Mouse (Mus musculus) adrenal gland, postnatal 10 days (tissue): Measurements from ENCODE around the gene Hist4h4. TPM values are rescaled to one million over a fixed set of nuclear protein-coding genes. Genes with fewer than 3 reads are reported as not detected.
"Not testable (repeated sequence)": the region's sequence is repeated elsewhere in the genome, so short reads cannot be mapped to it uniquely, and the experiment has no call there.

Experiments used
- DNase-seq: peaks from one replicate; pipeline ENCODE4 v3.0.0; 2021; ENCODE audit warnings: mixed read lengths
- total RNA-seq, 2 experiments: library from RNA; stranded (reverse); gene quantifications; 2 replicates each; pipeline ENCODE4 v1.2.3; 2021

The Hist4h4 gene
- total RNA-seq, 2 experiments from 2014 or later: 28.3 to 29.2 TPM

- no peak for DNase-seq
Measured at GRCm38 (mm10) chr6:136815381-136815780, 11.2 kb upstream of the Hist4h4 start.

DNA sequence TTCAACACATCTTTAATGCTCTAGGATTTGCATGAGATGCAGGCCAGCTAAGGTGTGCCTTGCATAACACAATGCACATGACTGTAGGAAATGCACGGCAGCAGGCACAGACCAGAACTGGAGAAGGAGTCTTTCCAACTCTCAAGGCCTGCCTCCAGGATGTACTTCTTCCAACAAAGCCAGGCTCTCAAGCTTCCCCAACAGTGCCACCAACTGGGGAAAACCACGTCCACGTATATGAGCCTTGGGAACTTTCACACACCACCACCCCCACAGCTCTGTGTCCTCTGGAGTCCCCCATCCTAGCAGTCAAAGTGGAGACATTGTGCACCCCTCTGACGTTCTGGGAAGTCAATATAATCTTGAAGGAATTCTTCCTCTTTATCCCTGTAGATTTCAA lies 8.9 kb upstream of the Hist4h4 start:
- peak; percentile 40 for DNase-seq

GRCm38 (mm10) chr6:136811196-136811595 lies 7.0 kb upstream of the Hist4h4 start:
- DNase-seq: no peak

GRCm38 (mm10) chr6:136809673-136810072 lies 5.5 kb upstream of the Hist4h4 start:
- DNase-seq: no peak

DNA sequence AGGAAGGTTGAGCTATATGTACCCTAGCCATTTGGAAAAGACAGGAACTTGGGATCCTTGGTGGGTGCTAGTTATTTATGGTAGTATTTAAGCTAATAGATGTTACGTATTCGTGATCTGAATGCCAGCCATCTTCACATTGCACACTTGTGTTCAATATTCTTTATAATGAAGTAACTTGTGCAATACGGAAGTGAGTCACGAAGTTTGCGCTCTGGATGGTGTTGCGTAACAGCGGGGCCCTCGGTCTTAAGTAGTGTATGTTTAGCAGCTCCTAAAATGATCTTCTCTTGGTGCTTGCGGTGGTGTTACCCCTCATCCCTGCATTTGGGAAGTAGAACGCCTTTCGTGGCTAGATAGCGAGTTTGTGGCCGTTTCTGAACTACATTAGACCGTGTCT lies 4.9 kb upstream of the Hist4h4 start:
- DNase-seq: peak; percentile 66

GRCm38 (mm10) chr6:136808631-136809046 lies 4.4 kb upstream of the Hist4h4 start:
- DNase-seq: peak; percentile 61

DNA sequence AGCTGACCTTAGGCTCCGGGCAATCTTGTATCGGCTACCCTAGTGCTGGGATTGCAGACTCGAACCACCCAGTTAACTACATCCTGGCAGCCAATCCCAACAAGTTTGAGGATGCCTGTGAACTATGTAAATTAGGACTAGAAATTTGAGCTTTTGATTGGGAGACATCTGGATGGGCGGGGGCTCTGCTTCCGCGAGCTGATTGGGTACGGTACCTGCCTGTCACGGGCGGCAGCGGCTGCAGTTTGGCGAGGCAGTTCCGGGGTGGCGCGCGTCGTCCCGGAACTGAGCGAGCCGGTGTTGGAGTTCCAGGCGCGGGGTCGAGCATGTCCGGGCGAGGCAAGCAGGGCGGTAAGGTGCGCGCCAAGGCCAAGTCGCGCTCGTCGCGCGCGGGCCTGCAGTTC lies 3.8 kb upstream of the Hist4h4 start, which contains the start of gene H2afj:
Gene H2afj (plus strand): TSS at position 231 of the 404 bp plus-strand sequence.
- peak; percentile 99 for DNase-seq

GRCm38 (mm10) chr6:136807395-136808013 lies 3.3 kb upstream of the Hist4h4 start:
- no peak for DNase-seq

GRCm38 (mm10) chr6:136806819-136807218 lies 2.6 kb upstream of the Hist4h4 start:
- DNase-seq: no peak

GRCm38 (mm10) chr6:136805409-136805775 lies 1.2 kb upstream of the Hist4h4 start:
- no peak for DNase-seq

DNA sequence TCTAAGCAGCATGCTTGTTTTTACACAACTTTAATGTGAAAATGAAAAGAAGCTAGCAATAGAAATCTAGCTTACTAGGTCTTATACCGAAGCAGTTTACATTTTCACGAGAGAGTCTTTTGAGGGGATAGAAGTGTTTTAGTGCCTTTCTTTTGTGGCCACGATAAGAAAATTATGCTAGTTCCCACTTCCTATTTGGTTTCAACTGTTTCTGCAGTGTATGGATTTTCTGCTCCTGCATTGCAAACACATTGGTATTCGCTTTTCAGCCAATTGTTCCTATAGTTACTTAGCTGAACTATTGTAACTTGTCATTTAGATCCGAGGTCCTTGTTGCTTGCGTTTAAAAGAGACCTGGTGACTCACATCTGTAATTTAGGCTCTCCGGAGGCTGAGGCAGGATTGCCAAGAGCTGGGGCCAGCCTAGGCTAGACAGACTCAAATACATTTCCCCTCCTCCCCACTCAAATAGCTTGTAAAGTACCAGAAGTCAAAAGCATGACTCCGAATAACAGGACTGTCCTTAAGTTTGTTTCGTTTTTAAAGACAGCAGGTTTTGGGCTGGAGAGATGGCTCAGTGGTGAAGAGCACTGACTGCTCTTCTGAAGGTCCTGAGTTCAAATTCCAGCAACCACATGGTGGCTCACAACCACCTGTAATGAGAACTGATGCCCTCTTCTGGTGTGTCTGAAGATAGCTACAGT lies 642 bp upstream of the Hist4h4 start:
- DNase-seq: no peak

DNA sequence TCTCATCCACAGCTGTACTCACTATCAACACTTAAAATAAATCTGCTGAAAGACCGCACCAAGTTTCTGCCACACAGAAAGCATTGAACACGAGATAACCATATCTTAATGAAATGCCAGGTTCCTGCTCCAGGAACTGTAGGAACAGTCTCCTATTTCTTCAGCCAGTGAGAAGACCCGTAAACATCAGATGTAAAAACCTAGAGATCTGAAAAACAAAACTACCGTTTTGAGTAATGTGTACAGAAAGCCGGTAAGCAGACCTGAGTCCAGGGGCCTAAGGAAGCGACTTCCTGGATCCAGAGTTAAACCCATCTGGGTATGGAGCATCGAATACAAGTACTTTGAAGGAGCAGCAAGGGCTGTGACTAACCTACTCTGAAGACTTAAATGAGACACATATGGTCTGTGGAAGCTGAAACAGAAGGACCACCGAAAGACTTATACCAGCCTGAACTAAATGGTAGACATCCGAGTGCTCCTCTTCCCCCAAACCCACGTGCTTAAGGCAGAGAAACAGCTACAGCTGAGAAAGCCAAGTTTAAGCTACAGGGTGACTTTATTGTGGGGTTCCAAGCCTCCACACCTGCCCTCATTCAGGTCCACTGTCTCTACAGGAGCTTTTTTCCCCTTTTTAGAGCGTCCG lies 999 bp downstream of the Hist4h4 start:
- no peak for DNase-seq

GRCm38 (mm10) chr6:136801274-136801673 lies 2.9 kb downstream of the Hist4h4 start:
- no peak for DNase-seq

GRCm38 (mm10) chr6:136800710-136801109 lies 3.5 kb downstream of the Hist4h4 start:
- DNase-seq: no peak

GRCm38 (mm10) chr6:136797874-136798693 lies 6.1 kb downstream of the Hist4h4 start:
- DNase-seq: not testable (repeated sequence)

GRCm38 (mm10) chr6:136795850-136796249 lies 8.4 kb downstream of the Hist4h4 start:
- DNase-seq: no peak

DNA sequence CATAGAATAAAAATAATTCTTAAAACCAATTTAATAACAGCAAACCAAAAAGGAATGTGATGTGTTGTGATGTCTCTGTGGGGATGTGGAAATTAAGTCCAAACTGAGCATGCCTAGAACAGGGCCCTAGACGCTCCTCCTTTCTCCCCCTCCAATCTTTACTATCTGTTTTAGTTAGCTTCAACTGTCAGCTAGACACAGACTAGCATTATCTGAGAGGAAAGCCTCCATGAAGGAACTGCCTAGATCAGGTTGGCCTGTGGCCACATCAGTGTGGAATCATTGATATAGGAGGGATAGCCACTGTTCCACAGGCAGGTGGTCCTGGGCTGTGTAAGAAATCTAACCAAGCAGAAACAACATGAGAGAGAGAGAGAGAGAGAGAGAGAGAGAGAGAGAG lies 9.1 kb downstream of the Hist4h4 start:
- DNase-seq: no peak

DNA sequence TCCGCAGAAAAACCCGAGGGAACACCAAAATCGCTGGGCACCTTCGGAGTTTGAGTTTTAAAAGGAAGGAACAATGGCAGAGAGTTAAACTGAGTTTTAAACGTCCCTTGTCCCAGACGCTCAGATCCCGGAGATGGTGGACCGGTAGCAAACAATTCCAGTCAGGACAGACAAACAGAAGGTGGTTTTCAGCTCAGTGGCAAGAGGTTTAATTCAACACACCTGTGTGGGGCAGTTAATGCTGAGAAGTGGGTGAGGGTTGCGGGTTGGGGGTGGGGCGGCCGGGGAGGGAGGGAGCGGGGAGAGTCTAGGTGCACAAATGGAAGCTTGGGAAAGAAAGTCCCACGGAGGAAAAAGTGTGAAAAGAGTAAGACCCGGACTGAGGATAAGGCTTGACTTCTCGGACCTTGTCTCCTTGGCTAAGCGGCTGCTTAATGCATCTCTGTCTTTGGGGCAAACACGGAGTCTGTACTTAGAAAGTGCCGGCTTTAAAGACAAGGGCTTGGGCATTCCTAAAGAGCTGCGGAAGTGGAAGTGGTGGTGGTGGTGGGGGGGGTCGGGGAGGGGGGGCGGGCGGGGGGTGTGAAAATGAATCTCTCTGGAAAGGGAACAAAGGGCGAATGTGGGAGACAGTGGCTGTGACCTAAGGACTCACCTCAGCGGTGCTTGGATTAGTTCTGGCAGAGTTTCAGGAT lies 10.2 kb downstream of the Hist4h4 start:
- DNase-seq: no peak

DNA sequence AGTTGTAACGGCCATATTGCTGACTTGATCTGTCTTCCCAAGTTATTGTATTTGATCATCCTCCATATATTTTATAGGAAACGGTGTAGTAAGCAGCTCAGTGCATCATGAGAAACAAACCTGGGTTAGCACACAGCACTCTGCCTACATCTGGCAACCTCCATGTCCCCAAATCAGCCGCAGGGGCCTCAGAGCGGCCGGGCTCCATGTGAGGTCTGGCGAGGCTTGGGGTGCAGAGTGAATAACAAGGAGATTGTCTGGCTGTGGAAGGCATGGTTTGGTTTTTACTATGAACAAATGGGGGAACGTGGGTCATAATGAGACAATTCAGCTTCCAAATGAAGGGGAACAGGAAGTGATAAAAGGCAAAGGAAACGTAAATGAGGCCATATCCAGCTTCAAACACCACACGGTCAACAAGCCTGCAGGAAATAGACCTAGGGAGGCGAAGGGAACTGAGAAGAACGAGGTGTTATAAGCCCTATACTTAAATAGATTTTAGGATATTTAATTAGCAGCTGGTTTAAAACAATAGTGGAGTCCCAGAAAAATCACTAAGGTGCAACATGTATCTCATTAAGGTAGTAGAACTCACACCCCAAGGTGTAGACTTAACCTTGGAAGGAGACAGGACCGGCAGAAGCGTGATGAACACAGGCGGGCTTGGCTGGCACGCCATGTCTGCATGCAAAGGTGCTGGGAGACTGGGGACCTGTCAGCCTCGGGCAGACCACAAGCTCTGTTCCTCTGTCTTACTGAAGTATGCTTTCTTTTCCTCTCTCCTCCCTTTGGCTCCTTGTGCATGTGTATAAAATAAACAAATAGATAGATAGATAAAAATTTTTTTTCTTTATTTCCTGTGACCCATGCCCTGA lies 11.1 kb downstream of the Hist4h4 start:
- no peak for DNase-seq

- no peak for DNase-seq
Measured at GRCm38 (mm10) chr6:136789391-136789971, 14.7 kb downstream of the Hist4h4 start.

DNA sequence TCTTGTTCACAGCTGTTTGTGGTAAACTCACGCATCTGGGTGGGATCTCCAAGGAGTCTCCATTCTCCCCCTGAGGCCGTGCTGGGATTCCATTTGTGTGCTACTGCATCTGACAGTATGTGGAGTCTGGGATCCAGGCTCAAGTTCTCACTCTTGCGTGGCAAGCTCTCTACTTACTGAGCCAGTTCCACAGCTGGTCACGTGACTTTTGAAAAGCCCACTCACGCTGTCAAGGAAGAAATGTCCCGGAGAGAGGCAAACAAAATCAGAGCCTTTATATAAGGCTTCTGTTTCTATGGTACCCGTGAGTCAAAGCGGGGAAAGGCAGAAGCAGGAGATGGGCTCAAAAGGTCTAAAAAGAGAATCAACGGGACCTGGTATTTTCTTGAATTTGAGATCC lies 21.5 kb downstream of the Hist4h4 start:
- no peak for DNase-seq
